Mouse (Mus musculus): ENCODE data around the gene Anxa9.
A peak's percentile ranks its signal among the peaks of the same experiment; 100 is the strongest.

DNA sequence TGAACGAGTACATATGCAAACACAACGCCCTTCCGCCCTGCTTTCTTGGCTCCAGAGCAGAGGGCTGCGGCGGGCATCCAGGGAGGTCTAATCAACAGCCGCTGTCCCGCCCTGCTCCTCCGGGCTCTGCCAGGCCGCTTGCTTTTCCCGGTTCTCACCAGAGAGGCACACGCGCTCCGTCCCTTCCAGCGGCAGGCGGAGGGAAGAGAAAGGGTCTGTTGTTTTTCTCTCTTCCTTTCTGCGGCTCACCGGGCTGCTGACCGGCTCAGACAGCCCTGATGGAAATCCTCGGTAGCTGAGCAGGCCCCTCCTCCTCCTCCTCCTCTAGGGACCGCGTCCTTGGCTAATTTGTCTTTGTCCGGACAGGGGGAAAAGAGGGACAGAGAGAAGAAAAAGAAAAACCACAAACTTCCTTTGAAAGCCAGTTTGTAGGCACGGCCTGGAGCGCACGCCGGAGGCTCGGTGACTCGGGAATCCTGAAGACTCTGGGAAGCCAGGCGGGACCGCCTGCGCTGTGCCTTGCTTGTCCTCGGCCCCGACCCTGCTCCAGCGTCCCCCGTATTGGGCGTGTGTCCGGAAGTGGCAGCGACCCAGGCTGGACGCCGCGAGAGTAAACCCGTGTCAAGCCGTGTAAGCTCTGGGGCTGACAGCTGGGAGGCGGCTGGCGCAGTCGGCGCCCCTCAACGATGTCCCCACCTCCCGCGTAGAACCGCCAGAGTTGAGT, 23.9 kb downstream of the Anxa9 start:
- TF ChIP-seq POLR2A (IDR thresholded peaks at IDR 0.05; ENCODE audit: control insufficient read depth, low read depth, low read length) (peak; percentile 52), CTCF (IDR thresholded peaks at IDR 0.05; ENCODE audit: control insufficient read depth, insufficient read depth, insufficient replicate concordance, low read depth, low read length) (peak; percentile 10; the same call in 1 of the 2 replicates)

Measured in testis, adult 2 months (tissue).